Mouse (Mus musculus): ENCODE measurements at regions not wholly inside any gene's neighbourhood (a gene's known extent, or its start where the extent isn't known, plus 50 kb on each side); places are given as distances from the start of the nearest gene placed in this dataset.

DNA sequence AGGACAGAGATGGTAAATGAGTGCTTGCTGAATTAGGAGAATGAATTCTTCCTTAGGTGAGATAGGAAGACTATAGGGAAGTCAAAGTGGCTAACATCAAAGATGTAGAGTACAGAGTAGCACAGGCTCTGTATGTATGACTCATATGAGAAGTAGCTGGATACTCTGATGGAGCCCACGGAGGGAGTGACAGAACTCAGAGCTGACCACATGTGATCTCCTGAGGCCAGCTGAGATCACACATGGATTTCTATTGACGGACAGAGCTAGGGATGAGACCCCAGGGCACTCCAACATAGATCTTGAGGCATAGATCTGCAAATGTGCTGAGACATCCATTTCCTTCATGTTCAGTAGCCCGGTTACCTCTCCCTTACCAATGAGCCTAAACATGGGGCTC, 66.0 kb downstream of the Cops8 start:
- DNase-seq = no peak
- intact Hi-C loops (cut with DNase I; ENCODE audit: low total_unique reads) = no loop called here

DNA sequence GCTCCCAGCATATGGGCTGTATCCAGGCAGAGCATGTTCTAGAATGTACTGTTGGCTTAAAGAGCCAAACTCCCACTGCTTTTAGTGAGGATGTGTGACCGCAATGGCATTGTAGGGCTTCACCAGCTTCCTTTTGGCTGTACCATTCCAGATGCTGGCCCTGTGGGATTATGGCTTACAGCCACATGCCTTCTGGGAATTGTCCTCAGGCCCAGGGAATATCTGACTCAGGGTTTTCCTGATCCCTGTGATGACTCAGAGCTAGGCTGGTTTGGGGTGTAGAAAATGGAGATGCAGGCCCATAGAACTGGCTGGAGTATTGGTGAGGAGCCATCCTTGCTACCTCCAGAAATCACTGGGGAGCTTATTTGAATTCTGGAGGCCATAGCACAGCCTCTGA, 66.5 kb downstream of the Cops8 start:
- intact Hi-C loops (cut with DNase I; ENCODE audit: low total_unique reads) = no loop called here
- no peak for DNase-seq

DNA sequence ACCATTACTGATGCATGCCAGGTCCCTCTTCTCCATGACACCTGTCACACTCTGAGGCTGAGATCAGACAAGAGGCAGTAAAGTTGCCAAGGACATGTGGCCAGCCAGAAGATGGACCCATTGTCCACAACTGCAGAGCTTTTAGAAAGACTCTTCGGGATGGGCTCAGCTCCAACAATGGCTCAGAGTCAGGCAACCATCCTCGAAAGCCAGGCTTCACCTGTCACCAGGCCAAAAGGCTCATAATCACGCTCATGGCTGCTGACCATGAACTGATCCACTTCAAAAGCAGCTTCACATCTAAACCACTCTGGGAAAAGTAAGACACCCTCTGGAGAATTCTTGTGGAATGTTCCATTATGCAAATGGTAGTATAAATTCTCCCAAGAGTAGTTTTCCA, 67.6 kb downstream of the Cops8 start:
- DNase-seq = peak; percentile 39
- intact Hi-C loops (cut with DNase I; ENCODE audit: low total_unique reads) = no loop called here

DNA sequence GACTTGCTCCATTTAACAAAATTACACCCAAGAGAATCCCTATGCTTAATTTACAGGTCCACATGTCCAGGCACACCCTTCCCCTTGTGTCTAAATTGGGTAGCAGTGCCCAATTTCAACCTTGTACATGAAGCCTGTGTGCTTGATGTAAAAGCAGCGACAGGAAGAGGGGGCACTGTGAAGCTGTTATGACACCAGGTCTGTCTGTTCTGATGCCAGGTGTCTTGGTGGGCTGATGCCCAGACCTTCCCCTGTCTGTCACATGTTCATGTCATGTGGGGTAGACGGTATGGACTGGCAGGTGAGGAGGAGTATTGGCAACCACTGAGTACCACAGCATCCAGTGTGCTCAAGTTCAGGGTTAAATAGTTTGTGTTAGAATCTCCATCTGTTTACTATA, 71.0 kb downstream of the Cops8 start:
- intact Hi-C loops (cut with DNase I; ENCODE audit: low total_unique reads) = no loop called here
- no peak for DNase-seq

DNA sequence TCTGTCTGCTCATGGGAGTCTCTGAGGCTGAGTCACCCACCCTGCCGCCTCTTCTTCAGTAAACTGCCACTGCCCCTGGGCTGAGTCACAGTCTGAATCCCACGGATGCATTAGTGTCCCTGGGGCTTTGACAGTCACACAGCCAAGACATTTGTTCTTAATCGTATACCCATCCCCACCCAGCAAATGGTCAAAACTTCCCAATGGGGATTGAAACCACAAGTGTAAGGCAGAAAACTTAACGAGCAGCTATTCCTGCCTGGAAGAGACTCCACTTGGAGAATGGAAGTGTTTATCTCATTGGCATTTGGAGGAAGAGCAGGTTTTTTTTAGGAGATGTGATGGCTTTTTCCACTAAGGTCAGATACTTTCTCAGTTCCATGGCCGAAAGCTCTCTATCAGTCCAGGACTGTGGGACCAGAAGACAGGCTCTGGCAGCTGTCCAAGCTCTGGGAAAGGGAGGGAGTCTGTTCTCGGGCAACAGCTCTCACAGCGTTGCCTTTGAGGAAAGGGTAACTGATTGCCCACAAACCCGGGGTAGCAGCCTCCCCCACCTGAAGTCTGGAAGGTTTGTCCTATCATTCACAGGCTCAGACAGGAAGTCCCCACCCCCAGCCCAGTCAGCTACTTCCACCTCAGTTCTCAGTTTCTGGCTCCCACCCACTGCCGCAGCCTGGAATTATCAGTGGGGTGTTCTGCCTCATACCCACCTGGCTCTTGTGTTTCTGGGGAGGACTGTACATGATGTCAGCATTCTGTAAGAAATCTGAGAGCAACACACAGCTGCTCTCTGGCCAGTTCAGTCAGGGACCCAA, 73.6 kb downstream of the Cops8 start:
- intact Hi-C loops (cut with DNase I; ENCODE audit: low total_unique reads) = no loop called here
- DNase-seq = peak; percentile 69

DNA sequence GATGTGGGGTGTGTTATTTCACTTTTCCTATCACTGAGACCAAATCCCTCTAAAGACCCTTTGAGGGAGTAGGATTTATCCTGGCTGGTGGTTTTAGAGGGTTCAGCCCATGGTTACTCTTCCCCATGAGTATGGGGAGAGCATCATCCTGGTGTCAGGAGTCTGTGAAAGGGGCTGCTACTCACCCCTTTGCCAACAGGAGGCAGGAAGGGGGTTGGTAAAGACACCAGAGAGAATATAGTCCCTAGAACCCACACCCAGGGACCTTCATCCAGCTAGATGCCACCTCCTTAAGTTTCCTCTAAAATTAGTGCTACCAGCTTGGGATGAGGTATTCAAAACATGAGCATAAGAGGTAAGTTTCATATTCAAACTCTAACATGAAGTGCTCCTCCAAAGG, 74.4 kb downstream of the Cops8 start:
- intact Hi-C loops (cut with DNase I; ENCODE audit: low total_unique reads) = no loop called here
- no peak for DNase-seq

DNA sequence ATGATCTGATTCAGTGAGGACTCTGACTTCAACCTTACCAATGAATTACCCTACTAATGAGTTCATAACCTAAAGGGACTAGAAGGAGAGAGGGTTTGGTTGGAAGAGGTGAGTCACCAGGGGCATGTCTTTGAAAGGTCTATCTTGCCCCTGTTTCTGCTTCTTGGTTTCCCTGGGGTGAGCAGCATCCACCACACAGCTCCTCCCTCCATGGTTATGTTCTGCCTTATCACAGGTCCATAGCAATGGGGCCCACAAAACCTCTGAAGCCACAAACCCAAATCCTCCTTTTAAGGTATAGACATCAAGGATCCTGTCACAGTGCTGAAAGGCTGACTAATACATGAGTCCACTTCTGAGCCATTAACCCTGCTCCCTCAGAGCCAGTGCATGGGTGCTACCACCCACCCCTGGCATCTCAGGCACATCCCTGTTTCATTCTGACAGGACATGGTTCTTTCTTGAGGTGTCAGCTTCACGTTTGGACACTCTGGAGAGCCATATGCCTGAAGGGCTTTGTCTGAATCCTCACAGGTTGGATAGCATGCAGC, 74.9 kb downstream of the Cops8 start:
- no peak for DNase-seq
- intact Hi-C loops (cut with DNase I; ENCODE audit: low total_unique reads) = no loop called here

DNA sequence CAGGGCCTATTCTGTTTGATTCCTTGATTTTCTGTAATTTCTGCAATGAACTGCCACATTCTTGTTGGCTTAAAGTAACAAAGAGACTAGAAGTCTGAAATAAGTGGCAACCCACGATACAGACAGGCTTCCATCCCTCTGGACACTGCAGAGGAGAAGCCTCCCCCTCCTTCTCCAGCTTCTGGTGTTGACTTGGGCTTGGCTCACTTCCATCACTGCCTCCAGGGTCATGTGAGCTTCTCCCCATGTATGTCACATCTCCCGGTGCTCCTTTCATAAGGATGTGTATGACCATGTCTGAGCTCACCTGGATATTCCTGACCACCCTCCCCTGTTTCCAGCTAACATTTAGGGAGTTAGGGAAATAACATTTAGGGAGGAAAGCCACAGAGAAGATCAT, 75.6 kb downstream of the Cops8 start:
- intact Hi-C loops (cut with DNase I; ENCODE audit: low total_unique reads) = no loop called here
- no peak for DNase-seq

DNA sequence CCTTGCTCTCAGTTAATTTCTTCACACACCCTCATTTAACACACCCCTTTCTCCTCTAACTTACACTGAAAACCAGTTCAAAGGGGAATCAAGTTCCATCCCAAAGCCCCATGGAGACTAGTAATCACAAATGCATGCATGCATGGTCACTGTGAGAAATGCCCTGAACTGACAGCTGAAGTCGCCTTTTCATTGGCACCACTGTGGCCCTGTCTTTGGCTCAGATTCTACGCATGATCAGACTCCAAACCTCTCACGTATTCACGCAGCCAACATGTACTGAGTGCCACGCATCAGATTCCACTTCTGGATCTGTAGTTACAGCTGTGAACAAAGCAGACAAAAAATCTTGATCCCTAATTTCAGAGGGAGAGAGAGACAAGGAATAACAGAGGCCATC, 85.3 kb downstream of the Cops8 start:
- intact Hi-C loops (cut with DNase I; ENCODE audit: low total_unique reads) = no loop called here

DNA sequence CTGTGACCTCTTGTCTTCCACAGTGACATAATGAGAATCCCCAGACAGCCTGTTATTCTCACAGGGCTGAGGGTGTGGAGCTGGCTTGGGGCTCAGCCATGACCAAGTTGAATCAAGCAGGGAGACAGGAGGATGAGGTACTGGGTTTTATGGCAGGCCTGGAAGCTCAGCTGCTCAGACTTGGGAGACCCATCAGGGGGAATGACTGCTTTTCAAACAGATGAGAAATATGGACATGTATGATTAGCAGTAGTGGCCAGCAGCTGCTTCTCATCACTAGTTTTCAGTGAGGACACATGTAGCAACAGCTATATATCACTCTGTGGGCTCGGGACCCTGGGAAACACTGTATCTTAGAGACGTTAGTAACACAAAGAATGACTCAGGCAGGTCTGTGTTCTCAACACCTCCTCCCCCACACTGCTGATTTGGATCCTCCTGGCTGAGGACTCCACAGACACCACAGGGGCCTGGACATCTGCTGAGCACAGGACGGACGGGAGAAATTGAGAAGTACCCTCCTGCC, 87.9 kb downstream of the Cops8 start:
- DNase-seq = peak; percentile 35
- intact Hi-C loops (cut with DNase I; ENCODE audit: low total_unique reads) = no loop called here

More for the DNA sequence above, 85.3 kb downstream of the Cops8 start:
- DNase-seq = no peak

DNA sequence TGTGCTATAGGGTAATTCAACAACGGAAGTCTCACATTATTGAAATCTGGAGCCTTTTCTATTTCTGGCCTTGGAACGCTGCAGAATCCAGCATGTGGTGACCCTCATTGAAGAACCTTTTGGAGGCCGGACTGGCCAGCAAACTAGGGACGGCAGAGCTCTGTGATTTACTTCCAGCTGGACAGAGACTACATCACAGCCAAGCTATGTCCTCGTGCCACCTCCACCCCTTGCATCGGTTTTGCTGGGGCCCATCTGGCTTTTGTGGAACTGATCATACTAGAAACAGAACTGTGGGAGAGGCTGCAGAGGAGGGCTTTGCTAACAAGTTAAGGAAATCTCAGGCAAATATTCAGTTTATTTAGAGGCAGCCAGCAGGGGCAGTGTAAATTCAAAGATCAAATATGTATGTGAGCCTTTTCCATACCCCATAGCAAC, 88.4 kb downstream of the Cops8 start:
- peak; percentile 36 for DNase-seq
- intact Hi-C loops (cut with DNase I; ENCODE audit: low total_unique reads) = no loop called here

DNA sequence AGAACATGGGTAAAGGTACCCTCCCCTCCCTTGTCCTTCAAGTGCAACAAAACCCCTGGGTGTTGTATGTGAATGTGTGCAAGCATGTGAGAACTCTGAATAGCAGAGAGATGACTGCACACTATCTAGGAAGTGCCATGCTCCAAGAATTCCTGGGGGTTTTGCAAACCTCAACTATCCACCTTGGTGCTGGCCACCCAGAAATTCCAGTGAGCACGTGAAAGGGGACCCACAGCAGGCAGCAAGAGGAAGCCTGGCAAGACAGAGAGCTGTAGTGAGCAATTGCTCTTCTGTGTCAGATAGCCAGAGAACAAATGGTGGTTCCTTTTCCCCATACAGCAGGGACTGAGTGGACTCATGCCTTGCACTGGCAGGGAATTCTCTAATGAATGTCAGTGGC, 90.1 kb downstream of the Cops8 start:
- intact Hi-C loops (cut with DNase I; ENCODE audit: low total_unique reads) = no loop called here
- no peak for DNase-seq

DNA sequence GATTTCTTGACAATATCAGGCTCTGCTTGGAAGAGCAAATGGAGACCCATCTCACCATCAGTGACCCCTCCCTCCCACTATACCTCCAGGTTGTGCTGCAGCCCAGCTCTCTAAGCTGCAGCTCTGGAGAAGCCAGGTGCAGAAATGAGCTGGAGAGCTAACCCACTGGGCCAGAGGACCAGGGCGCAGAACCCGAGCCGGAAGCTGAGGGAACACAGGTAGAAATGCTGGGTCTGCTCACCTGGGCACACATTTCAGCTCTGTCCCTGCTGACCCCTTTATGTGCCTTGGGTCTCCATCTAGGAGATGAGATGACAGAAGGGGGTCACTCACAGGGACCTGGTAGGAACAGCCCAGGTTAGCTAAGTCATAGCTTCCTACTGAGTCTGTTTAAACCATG, 92.0 kb downstream of the Cops8 start:
- intact Hi-C loops (cut with DNase I; ENCODE audit: low total_unique reads) = no loop called here
- no peak for DNase-seq

DNA sequence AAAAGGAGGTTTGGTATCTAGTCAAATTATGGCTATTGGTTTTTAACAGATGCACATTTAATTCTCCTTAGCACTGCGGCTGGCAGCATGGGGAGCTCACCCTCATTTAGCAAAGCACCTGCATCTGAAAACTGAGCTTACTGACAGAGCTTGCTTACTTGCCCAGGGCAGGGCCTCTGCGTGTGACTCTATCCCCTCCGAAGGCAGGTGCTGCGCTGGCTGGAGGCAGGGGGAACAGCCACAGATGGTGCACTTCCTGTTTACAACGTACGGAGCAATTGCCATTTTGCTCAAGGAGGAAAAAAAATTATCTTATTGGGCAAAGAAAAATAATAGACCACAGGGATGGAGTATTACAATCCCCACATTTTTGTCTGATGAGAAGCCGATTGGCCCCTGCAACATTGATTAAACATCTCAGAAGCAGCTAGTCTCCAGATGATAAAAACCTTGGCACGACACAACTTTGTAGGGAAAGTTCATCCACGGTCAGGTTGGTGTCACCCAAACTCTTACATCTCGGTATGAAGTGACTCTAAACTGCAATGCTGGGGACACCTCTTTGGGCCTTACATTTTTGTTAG, 92.5 kb downstream of the Cops8 start:
- DNase-seq = peak; percentile 27
- intact Hi-C loops (cut with DNase I; ENCODE audit: low total_unique reads) = no loop called here

DNA sequence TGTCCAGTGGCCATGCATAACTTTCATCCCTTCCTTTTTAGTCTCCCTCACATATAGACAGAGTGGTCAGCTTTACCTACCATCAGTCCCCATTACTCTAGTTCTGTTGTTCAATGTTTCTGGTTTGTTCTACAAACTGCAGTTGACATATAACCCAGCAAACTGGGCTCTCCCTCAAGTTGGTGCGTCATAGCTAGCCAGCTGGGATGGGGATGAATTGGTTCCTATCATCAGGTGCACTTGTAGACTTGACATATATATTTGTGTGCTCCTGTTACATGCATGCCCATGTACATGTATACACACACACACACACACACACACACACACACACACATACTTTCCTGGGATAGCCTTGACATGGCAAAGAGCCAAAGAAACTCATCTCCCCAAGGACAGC, 93.2 kb downstream of the Cops8 start:
- no peak for DNase-seq
- intact Hi-C loops (cut with DNase I; ENCODE audit: low total_unique reads) = no loop called here

DNA sequence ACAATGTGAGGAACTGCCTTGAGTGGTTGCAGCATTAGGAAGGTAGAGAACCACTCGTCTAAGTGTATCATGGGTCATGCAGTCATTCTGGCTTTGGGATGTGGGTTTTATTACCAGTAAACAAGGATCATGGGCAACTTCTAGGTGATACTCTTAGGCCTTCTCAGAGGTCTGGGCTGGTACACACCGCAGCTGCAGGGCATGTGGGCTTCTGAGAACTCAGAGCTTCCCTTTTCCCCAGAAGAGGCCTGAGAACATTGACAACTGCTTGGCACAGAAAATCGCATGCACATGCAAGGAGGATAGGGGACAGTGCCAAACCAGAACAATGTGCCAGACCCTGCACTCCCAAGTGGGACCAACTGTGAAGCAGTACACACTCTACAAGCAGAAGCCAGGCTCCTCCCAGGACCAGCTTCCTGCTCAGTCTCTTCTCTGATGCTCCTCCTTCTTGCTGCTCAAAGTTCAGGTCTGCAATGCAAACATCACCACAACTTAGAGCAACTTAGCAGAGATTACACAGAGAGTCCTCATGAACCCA, 94.3 kb downstream of the Cops8 start:
- intact Hi-C loops (cut with DNase I; ENCODE audit: low total_unique reads) = no loop called here
- peak; percentile 18 for DNase-seq

DNA sequence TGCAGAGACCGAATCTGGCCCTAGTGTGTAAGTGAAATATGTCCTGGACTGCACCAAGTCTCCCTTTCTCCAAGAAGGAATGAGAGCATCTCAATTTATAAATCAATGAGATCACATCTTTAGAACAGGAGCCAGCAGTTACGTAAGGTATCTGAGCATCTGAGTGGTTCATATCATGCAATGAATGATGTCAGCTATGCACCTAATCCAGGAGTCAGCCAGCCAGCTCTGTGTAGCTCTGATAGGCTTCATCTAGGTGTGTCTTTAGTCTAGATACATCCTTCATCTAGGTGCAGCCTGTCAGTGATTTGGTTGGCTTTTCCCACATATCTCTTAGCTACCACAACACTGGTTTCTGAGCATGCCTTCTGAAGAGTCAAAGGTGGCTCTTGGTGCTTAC, 95.8 kb downstream of the Cops8 start:
- no peak for DNase-seq
- intact Hi-C loops (cut with DNase I; ENCODE audit: low total_unique reads) = no loop called here

DNA sequence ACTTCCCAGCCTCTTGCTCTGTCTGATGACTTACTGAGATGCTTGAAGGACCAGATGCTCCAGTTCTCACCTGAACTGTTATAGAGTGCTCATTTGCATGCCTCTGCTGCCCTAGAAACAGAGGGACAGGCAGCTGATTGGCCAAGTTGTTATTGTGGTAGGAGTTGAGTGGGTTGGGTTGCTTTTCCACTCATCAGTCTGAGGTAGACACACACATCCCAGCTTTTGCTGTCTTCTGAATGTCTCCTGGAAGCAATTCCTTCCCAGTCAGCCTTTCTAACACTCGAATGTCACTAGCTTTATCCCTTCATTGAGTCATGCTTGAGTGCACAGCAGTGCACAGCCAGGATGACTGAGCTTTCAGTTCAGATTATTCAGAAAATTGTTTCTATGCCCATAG, 99.0 kb downstream of the Cops8 start:
- intact Hi-C loops (cut with DNase I; ENCODE audit: low total_unique reads) = no loop called here
- DNase-seq = no peak

DNA sequence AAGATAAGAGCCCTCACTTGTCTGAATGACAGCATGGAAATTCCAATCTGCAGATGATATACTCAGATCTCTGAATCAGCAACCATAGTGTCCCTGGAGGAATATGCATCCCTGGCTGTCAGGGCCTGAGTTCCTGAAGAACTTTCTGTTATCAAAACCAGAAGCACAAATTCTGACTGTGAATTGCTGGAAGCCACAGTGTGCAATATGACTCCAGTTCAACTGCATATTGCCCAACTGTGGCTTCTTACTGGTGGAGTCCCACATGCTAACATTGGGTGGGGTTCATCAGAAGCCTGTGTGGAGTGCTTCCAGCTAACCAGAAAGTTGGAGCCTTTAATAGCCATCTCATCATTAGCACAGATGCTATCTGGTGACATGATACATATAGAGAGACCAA, 103.6 kb downstream of the Cops8 start:
- DNase-seq = no peak
- intact Hi-C loops (cut with DNase I; ENCODE audit: low total_unique reads) = no loop called here

DNA sequence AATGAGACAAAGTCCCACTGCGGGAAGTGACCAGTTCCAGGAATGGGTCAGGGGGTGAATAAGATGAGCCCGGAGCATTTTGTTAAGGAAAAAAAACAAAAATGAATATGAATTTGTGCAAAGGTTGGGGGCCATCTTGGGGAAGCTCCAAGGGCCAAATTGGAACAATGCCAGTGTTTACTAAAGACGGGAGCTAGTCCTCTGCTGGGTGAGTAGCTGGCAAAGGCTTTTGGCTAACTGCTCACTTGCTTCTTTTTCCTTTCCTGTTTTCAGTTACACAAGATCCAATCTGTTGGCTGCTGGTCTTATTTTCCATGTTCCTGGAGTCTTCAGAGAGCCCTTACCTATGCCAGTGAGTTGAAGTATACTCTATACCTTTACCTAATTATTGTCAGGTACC, 107.0 kb downstream of the Cops8 start:
- no peak for DNase-seq
- intact Hi-C loops (cut with DNase I; ENCODE audit: low total_unique reads) = no loop called here

DNA sequence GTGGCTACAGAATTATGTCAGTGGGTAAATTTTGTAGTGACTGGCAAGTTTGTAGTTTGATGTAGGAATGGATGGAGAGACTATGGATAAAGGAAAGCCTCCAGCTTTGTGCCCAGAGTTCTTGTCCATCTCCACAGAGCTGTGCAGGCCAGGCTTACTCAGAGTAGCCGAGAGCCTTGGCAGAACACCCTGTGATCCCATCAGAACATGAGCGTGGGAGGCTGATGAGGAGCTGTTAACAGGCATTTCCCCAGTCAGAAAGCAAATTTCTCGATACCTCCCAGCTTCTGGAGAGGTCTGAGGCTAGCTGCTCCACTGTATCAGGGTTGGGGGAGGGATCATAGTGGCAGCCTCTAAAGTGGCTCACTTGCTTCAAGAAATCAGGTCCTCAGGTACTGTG, 107.8 kb downstream of the Cops8 start:
- intact Hi-C loops (cut with DNase I; ENCODE audit: low total_unique reads) = no loop called here
- DNase-seq = peak; percentile 56
